Mouse (Mus musculus): ENCODE data around the gene Sun2.

GRCm38 (mm10) chr15:79690426-79691022, 51.8 kb downstream of the Sun2 start, which contains the start of gene Gtpbp1:
- TF ChIP-seq CTCF (conservative IDR thresholded peaks at IDR 0.05; ENCODE audit: low read length) (no peak), POU5F1 (IDR thresholded peaks at IDR 0.05; ENCODE audit: borderline replicate concordance, low read length) (no peak), NANOG (IDR thresholded peaks at IDR 0.05; ENCODE audit: borderline replicate concordance, low read length) (no peak)
